Mouse (Mus musculus) midbrain, postnatal 0 days (tissue): ENCODE data around the gene Rims4. TPM values are rescaled to one million over a fixed set of nuclear protein-coding genes. Genes with fewer than 3 reads are reported as not detected.

Experiments
- ATAC-seq: fragments of 200-750 bp; cut with Nextera tagmentation; 2 replicates; pipeline ENCODE4 v1.8.0; 2017; ENCODE audit warnings: moderate number of reproducible peaks, mild to moderate bottlenecking, moderate TSS enrichment, moderate library complexity; ENCODE audit not compliant: low FRiP score
- DNase-seq: peaks from one replicate; pipeline ENCODE4 v3.0.0-alpha.2; 2015; ENCODE audit warnings: low spot score
- H3K27ac ChIP-seq: fragments of 300-500 bp; sonication (generic); 2 replicates; pipeline ENCODE4 v1.5.1; 2014; ENCODE audit warnings: low read depth, mild to moderate bottlenecking, low read length, mixed read lengths
- H3K27me3 ChIP-seq: fragments of 300-500 bp; sonication (generic); 2 replicates; pipeline ENCODE4 v1.6.1; 2014; ENCODE audit warnings: low read length, control low read depth, mixed read lengths; ENCODE audit not compliant: insufficient read depth
- H3K36me3 ChIP-seq: fragments of 300-500 bp; sonication (generic); 2 replicates; pipeline ENCODE4 v1.6.1; 2014; ENCODE audit warnings: low read length, control low read depth, mixed read lengths; ENCODE audit not compliant: insufficient read depth
- H3K4me1 ChIP-seq: fragments of 300-500 bp; sonication (generic); 2 replicates; pipeline ENCODE4 v1.6.1; 2014; ENCODE audit warnings: mild to moderate bottlenecking, control low read depth, antibody characterized with exemption, low read length, mixed read lengths; ENCODE audit not compliant: insufficient read depth
- H3K4me2 ChIP-seq: fragments of 300-500 bp; sonication (generic); 2 replicates; pipeline ENCODE4 v1.6.1; 2014; ENCODE audit warnings: low read depth, mild to moderate bottlenecking, low read length, mixed read lengths; ENCODE audit not compliant: poor library complexity, severe bottlenecking
- H3K4me3 ChIP-seq: fragments of 300-500 bp; sonication (generic); 2 replicates; pipeline ENCODE4 v1.5.1; 2014; ENCODE audit warnings: low read depth, mild to moderate bottlenecking, low read length, moderate library complexity
- H3K9ac ChIP-seq: fragments of 300-500 bp; sonication (generic); replicated peaks from 2 replicates; pipeline ENCODE4 v1.6.1; 2014; ENCODE audit warnings: mild to moderate bottlenecking, low read length, moderate library complexity, mixed read lengths; ENCODE audit not compliant: poor library complexity, severe bottlenecking
- H3K9me3 ChIP-seq: fragments of 300-500 bp; sonication (generic); 2 replicates; pipeline ENCODE4 v1.6.1; 2016; ENCODE audit warnings: low read length, control low read depth
- CTCF ChIP-seq: IDR thresholded peaks from 2 replicates; pipeline ENCODE4 v1.5.1; 2016; ENCODE audit warnings: antibody characterized with exemption, mild to moderate bottlenecking
- WGBS: fragments of 180-500 bp; shearing (Covaris S2); extraction: QIAGEN DNeasy Blood & Tissue Kit; methylation state at CpG from one replicate; pipeline ENCODE4 v1.1.7; 2014; 5-methylcytosine and 5-hydroxymethylcytosine counted together
- polyA plus RNA-seq: library from polyadenylated mRNA; unstranded; fragments of >200 nt; fragmentation: Nextera tagmentation; extraction: Ambion mirVana; gene quantifications from 2 replicates; pipeline ENCODE4 v1.2.1, GENCODE M21; 2015
- total RNA-seq: library from RNA; depleted of rRNA; stranded (reverse); fragments of >200 nt; gene quantifications from 2 replicates; pipeline ENCODE4 v1.2.3, GENCODE M21; 2014

Rims4 gene
- total and polyA plus RNA-seq, 2 experiments from 2014 or later = 22.8 to 85.3 TPM

DNA sequence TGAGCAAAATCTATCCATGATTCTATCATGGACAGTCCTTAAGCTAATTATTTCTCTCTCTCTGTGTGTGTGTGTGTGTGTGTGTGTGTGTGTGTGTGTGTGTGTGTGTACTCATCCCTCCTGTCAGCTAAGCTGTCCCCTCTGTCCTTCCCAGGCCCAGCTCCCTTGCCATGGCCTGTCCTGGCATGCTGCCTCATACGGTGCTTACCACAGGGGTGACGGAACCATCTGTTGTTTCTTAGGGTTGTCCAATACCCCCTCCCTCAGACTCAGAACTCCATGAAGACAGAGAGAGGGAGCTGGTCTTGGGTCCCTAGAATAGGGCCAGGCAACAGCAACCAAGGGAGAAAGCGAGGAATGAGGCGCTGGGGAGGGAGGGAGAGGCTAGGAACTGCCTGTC, 14.2 kb downstream of the Rims4 start:
- H3K4me3 ChIP-seq = no peak overlapping the region
- ATAC-seq (no peak), DNase-seq (no peak)
- H3K4me2 ChIP-seq = no peak overlapping the region
- H3K27me3 ChIP-seq = no peaks in the 10 kb centered on the region
- 76% methylated on average over 4 of the region's 4 CpGs for WGBS
- TF ChIP-seq CTCF = no peak
- peaks cover 4% of the 10 kb centered on the region; the same call in 1 of the 2 replicates for H3K4me1 ChIP-seq
- no peak overlapping the region for H3K9ac ChIP-seq
- H3K36me3 ChIP-seq = no peaks in the 10 kb centered on the region
- no peak overlapping the region for H3K27ac ChIP-seq
- no peaks in the 10 kb centered on the region for H3K9me3 ChIP-seq

GRCm38 (mm10) chr2:163903461-163903860, 15.0 kb downstream of the Rims4 start:
- H3K9me3 ChIP-seq = no peaks in the 10 kb centered on the region
- no peaks in the 10 kb centered on the region for H3K27me3 ChIP-seq
- ATAC-seq (no peak), DNase-seq (no peak)
- H3K36me3 ChIP-seq = no peaks in the 10 kb centered on the region
- 48% methylated on average over 11 of the region's 11 CpGs for WGBS
- no peak for TF ChIP-seq CTCF
- peaks cover 4% of the 10 kb centered on the region; the same call in 1 of the 2 replicates for H3K4me1 ChIP-seq
- H3K4me3 ChIP-seq = no peak overlapping the region
- no peak overlapping the region for H3K27ac ChIP-seq
- no peak overlapping the region for H3K4me2 ChIP-seq
- H3K9ac ChIP-seq = no peak overlapping the region

- Histone ChIP-seq H3K27ac (no peak overlapping the region), H3K4me3 (no peak overlapping the region), H3K4me2 (no peak overlapping the region), H3K9ac (no peak overlapping the region), H3K27me3 (no peaks in the 10 kb centered on the region), H3K9me3 (no peaks in the 10 kb centered on the region), H3K4me1 (peaks cover 4% of the 10 kb centered on the region; the same call in 1 of the 2 replicates), H3K36me3 (no peaks in the 10 kb centered on the region)
- ATAC-seq = no peak
- DNase-seq = no peak
- 87% methylated on average over 4 of the region's 4 CpGs for WGBS
- TF ChIP-seq CTCF = no peak
These were observed 16.0 kb downstream of the Rims4 start for GRCm38 (mm10) chr2:163902448-163902847.

DNA sequence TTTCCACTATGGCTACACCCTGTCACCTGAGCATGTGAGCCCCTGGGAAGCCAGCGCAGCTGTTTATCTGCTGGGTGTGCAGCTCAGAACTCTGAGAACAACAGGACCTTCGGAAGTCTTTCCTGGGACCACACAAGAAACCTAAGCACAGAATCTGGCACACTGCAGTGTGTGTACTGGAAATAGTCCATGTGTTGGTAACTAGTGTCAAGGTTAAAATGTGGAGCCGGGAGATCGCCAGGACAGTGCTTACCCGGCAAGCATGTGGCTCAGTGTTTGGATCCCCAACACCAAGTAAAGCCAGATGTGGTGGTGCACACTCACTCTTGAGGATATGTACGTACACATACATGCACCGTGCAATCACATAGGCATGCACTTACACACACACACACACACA, 17.4 kb downstream of the Rims4 start:
- Histone ChIP-seq H3K36me3 (no peaks in the 10 kb centered on the region), H3K9ac (no peak overlapping the region), H3K4me3 (no peak overlapping the region), H3K4me2 (no peak overlapping the region), H3K27me3 (no peaks in the 10 kb centered on the region), H3K27ac (no peak overlapping the region), H3K9me3 (no peaks in the 10 kb centered on the region), H3K4me1 (peaks cover 4% of the 10 kb centered on the region; the same call in 1 of the 2 replicates)
- 92% methylated on average over 7 of the region's 7 CpGs for WGBS
- TF ChIP-seq CTCF = no peak
- no peak for DNase-seq
- ATAC-seq = no peak

DNA sequence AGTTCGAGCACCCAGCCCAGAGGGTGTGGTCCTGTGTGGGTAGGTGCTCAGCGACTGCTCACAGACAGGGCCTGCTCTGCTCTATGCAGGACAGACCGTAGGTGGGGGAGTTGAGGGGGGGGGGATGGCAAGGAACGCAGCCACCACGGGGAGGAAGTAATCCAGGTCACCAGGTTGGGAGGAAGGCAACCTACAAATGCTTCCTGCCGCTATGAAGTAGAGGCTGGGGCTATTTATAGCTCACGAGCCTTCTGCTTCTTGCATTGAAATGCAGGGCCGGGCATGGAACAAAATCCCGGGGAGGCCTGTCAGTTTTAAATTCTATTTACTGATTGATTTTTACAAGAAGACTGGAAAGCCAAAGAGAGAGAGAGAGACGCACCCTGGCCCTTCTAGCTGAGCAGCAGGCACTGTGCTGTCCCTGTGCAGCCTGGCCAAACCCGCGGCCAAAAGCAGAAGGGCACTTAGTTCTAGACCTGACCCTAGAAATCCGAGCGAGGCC, 18.5 kb downstream of the Rims4 start:
- Histone ChIP-seq H3K27me3 (no peaks in the 10 kb centered on the region), H3K9ac (no peak overlapping the region; the same call in 1 of the 2 replicates), H3K4me1 (peaks cover 4% of the 10 kb centered on the region; the same call in 1 of the 2 replicates), H3K27ac (peak overlapping the region; percentile 65), H3K36me3 (0 out of 2 replicates have a peak, but pooled peaks cover 3% of the 10 kb centered on the region), H3K9me3 (no peaks in the 10 kb centered on the region), H3K4me3 (no peak overlapping the region), H3K4me2 (0 out of 2 replicates have a peak overlapping the region, but pooled peaks have one; percentile 4)
- WGBS = 45% methylated on average over 14 of the region's 14 CpGs
- ATAC-seq = peak; percentile 41; the same call in 1 of the 2 replicates
- no peak for DNase-seq
- TF ChIP-seq CTCF = no peak

DNA sequence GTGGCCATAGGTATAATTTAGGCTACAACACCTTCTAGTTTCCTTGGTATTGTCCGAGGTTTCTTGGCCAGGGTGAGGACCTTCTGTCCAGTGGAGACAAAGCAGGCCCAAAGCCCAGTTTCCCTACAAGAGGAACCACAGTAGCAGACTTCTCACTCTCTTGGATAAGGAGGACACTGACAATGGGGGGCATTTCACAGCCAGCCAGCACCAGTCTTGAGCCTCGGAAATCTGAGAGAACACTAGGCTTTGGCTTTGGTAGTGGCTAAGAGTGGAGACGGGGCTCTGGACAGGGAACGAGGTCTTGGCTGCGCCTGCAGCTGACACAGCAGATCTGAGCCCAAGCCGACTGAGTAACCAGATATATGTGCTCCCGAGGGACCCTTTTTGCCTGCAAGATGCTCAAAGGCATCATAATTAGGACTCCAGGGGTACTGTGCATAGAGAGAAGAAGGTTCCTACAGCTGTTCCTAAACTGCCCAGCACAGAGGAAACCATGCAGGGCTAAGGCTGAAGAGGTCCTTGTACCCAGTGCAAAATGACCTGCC, 20.4 kb downstream of the Rims4 start:
- Histone ChIP-seq H3K4me3 (no peak overlapping the region), H3K27me3 (no peaks in the 10 kb centered on the region), H3K9ac (no peak overlapping the region), H3K36me3 (0 out of 2 replicates have a peak, but pooled peaks cover 3% of the 10 kb centered on the region), H3K27ac (no peak overlapping the region), H3K4me2 (no peak overlapping the region), H3K9me3 (no peaks in the 10 kb centered on the region), H3K4me1 (peaks cover 4% of the 10 kb centered on the region; the same call in 1 of the 2 replicates)
- TF ChIP-seq CTCF = no peak
- WGBS = 74% methylated on average over 7 of the region's 7 CpGs
- DNase-seq = no peak
- ATAC-seq = no peak
